Mouse (Mus musculus): Measurements from ENCODE around the gene Dync1i2. TPM values are rescaled to one million over a fixed set of nuclear protein-coding genes. Genes with fewer than 3 reads are reported as not detected.

The Dync1i2 gene
- total and polyA plus RNA-seq, 2 experiments from 2014 or later, result 108 to 164 TPM

DNA sequence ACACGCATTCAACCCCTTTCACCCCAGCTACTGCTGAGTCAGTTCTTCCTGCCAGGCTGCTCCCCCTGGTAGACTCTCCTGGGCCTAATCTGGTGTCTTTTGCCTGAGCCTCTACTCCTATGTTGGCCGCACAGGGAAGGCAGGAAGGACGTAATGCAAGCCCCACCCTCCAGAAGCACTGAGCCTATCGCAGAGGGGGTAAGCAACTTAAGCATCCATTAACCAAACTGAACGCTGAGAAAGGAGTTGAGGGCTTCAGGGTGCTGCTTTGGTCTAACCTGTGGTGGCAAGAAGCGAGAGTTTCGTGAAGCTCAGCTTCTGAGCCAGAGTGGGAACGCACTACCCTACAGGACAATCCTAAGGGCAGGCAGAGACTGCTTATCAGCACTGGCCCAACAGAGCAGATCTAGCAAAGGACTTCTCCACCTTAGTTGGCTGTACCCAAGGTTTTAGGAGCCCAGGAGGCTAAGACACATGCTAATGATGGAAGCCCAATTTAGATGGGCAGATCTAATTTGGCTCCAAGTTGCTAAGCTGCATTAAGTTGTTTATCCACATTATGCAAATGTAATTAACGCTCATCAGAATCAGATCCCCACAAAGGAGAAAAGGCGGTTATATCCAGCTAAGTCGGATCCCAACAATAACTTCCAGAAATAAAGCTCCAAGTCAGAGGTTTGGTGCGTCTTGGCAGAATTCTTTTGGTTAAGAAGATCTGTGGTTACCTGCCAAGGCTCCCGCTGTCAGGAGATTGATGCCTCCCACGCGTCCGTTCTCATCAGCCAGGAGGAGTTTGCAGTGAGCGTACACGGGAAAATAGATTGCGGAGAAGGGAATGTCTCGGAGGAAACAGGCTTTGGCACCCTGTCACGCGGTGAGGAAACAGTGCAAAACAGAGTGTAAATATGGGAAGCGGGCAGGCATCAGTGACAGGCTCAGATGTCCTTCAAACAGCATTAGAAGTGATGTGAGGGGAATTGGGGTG is 67.6 kb downstream of the Dync1i2 start:
- no peaks in the 10 kb centered on the region for H3K9me3 ChIP-seq (ENCODE audit: low read length)
- H3K27me3 ChIP-seq (ENCODE audit: insufficient read depth, low read length), result no peaks in the 10 kb centered on the region
- no peaks in the 10 kb centered on the region for H3K4me1 ChIP-seq (ENCODE audit: insufficient read depth, low read length)
- TF ChIP-seq CTCF (IDR thresholded peaks at IDR 0.05; ENCODE audit: low read depth), result no peak
- H3K9ac ChIP-seq (replicated peaks; ENCODE audit: low read length), result no peak overlapping the region
- H3K4me2 ChIP-seq (ENCODE audit: low read depth, low read length), result no peak overlapping the region
- peaks cover 14% of the 10 kb centered on the region for H3K36me3 ChIP-seq (ENCODE audit: insufficient read depth, low read length)
- no peak overlapping the region for H3K4me3 ChIP-seq (ENCODE audit: low read length)
- ATAC-seq, result no peak
- DNase-seq (ENCODE audit: low spot score), result peak; percentile 34
- 46% methylated on average over 23 of the region's 23 CpGs for WGBS
- peak overlapping the region; percentile 62; the same call in 1 of the 2 replicates for H3K27ac ChIP-seq

DNA sequence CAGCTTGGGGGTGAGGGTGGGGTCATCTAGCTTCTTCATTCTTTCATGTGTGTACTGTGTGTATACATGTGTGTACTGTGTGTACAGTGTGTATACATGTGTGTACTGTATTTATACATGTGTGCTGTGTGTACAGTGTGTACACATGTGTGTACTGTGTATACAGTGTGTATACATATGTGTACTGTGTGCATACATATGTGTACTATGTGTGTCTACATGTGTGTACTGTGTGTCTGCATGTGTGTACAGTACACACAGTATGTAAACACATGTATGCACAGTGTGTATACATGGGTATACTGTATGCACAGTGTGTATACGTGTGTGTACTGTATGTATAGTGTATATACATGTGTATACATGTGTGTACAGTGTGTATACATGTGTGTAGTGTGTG is 70.5 kb downstream of the Dync1i2 start:
- 89% methylated on average over 1 of the region's 1 CpGs for whole genome bisulfite sequencing
- no peaks in the 10 kb centered on the region for H3K9me3 ChIP-seq (ENCODE audit: low read length)
- no peak overlapping the region for H3K9ac ChIP-seq (replicated peaks; ENCODE audit: low read length)
- ATAC-seq (peak; percentile 27; the same call in 1 of the 2 replicates), DNase-seq (ENCODE audit: low spot score) (no peak)
- H3K4me3 ChIP-seq (ENCODE audit: low read length), result no peak overlapping the region
- no peaks in the 10 kb centered on the region for H3K27me3 ChIP-seq (ENCODE audit: insufficient read depth, low read length)
- no peaks in the 10 kb centered on the region for H3K4me1 ChIP-seq (ENCODE audit: insufficient read depth, low read length)
- no peak overlapping the region for H3K4me2 ChIP-seq (ENCODE audit: low read depth, low read length)
- TF ChIP-seq CTCF (IDR thresholded peaks at IDR 0.05; ENCODE audit: low read depth), result no peak
- peaks cover 14% of the 10 kb centered on the region for H3K36me3 ChIP-seq (ENCODE audit: insufficient read depth, low read length)
- no peak overlapping the region for H3K27ac ChIP-seq

DNA sequence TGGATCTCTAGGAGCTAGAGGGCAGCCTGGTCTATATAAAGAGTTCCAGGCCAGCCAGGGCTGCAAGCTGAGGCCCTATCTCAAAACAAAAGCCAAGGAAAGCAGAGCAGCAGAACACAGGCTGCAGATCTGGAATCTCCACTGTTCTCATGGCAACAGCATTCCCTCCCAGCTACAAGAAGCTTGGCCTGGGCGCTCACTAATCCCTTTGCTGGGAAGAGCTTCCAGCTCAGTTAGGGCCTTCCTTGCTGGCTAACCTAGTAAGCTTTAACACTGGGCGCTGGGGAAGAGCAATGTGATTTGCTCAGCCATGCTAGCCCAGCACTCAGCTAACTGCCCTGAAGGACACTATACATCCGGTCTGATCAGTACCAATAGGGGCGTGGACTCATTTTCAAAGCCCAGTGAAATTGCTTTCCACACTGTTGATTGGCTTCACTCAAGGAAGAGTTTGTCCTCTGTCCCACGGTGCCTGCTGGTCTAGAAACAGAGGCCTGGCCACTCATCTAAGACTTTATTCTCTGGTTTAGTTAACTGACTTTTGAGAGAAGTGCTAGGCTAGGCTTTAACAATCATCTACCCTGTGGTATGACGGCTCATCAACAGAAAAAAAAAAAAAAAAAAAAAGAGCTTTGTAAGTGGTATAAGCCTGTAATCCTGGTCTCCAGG is 78.7 kb downstream of the Dync1i2 start:
- ATAC-seq (peak; percentile 79), DNase-seq (ENCODE audit: low spot score) (peak; percentile 71)
- H3K4me1 ChIP-seq (ENCODE audit: insufficient read depth, low read length), result no peaks in the 10 kb centered on the region
- H3K27ac ChIP-seq, result peak overlapping the region; percentile 54
- H3K4me2 ChIP-seq (ENCODE audit: low read depth, low read length), result no peak overlapping the region
- no peak overlapping the region for H3K9ac ChIP-seq (replicated peaks; ENCODE audit: low read length)
- no peak for TF ChIP-seq CTCF (IDR thresholded peaks at IDR 0.05; ENCODE audit: low read depth)
- 54% methylated on average over 6 of the region's 6 CpGs for WGBS
- H3K27me3 ChIP-seq (ENCODE audit: insufficient read depth, low read length), result no peaks in the 10 kb centered on the region
- no peak overlapping the region for H3K4me3 ChIP-seq (ENCODE audit: low read length)
- H3K36me3 ChIP-seq (ENCODE audit: insufficient read depth, low read length), result 0 out of 2 replicates have a peak, but pooled peaks cover 3% of the 10 kb centered on the region
- H3K9me3 ChIP-seq (ENCODE audit: low read length), result no peaks in the 10 kb centered on the region

DNA sequence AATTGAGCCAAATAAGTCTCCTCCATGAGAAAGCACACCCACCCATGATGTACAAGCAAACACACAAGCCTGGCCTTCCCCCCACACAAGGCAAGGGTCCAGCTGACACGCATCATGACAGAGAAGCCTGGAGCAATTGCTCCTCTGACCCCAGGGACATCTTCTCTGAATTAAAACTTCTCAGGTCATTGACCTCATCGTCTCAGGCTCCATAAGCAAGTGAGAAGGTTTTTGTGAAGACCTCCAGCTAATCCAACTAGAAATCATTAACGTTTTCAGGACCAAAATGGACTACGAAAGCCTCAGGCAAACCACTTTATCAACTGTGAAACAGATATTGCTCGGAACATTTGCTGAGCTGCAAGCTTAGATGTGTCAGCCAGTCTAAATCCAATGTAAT is 80.1 kb downstream of the Dync1i2 start:
- TF ChIP-seq CTCF (IDR thresholded peaks at IDR 0.05; ENCODE audit: low read depth), result no peak
- 54% methylated on average over 5 of the region's 5 CpGs for WGBS

DNA sequence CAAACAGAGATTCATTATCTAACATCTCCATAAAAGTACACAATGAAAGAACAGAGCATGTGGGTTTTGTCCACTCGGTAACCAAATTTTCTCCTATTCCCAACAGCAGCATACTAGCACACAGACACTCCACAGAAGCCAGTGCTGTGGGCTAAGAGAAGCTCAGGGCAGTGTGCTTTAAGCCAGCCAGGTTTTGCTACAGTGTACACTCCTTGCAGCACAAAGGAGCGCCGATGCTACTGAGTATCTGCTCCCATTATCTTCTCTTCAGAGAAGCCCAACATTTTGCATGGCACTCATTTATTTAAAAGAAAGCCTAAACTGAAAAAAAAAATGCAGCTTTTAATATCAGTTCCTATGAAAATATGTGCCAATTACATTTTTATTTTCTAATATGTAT is 82.5 kb downstream of the Dync1i2 start:
- Histone ChIP-seq H3K9ac (replicated peaks; ENCODE audit: low read length) (no peak overlapping the region), H3K27ac (no peak overlapping the region), H3K36me3 (ENCODE audit: insufficient read depth, low read length) (peaks cover 8% of the 10 kb centered on the region; the same call in 1 of the 2 replicates), H3K27me3 (ENCODE audit: insufficient read depth, low read length) (no peaks in the 10 kb centered on the region), H3K9me3 (ENCODE audit: low read length) (no peaks in the 10 kb centered on the region), H3K4me3 (ENCODE audit: low read length) (no peak overlapping the region), H3K4me2 (ENCODE audit: low read depth, low read length) (no peak overlapping the region), H3K4me1 (ENCODE audit: insufficient read depth, low read length) (no peaks in the 10 kb centered on the region)
- ATAC-seq, result no peak
- DNase-seq (ENCODE audit: low spot score), result no peak
- no peak for TF ChIP-seq CTCF (IDR thresholded peaks at IDR 0.05; ENCODE audit: low read depth)
- WGBS, result 61% methylated on average over 3 of the region's 3 CpGs

More for the DNA sequence above, 80.1 kb downstream of the Dync1i2 start:
- DNase-seq (ENCODE audit: low spot score) (no peak), ATAC-seq (no peak)
- Histone ChIP-seq H3K4me3 (ENCODE audit: low read length) (no peak overlapping the region), H3K4me1 (ENCODE audit: insufficient read depth, low read length) (no peaks in the 10 kb centered on the region), H3K4me2 (ENCODE audit: low read depth, low read length) (no peak overlapping the region), H3K27ac (no peak overlapping the region), H3K9ac (replicated peaks; ENCODE audit: low read length) (no peak overlapping the region), H3K36me3 (ENCODE audit: insufficient read depth, low read length) (peaks cover 8% of the 10 kb centered on the region; the same call in 1 of the 2 replicates), H3K27me3 (ENCODE audit: insufficient read depth, low read length) (no peaks in the 10 kb centered on the region), H3K9me3 (ENCODE audit: low read length) (no peaks in the 10 kb centered on the region)

DNA sequence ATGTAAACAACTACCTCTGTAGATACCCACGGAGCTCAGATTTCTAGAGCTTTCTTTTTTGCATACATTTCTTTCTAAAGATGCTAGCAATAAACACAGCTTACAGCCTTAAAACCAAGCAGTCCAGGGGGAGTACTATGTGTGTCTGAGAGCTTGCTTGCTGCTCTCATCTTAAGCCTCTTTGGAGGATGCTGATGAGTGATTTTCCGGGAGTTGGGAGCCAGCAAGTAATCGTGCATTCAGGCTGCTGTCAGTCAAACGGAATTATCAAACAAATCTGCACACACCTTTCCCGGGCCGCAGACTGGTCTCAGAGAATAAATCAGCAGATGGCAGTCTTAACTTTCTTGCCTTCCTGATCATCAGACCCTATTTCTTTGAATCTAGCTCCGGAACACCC is 83.0 kb downstream of the Dync1i2 start:
- TF ChIP-seq CTCF (IDR thresholded peaks at IDR 0.05; ENCODE audit: low read depth), result no peak
- peaks cover 8% of the 10 kb centered on the region; the same call in 1 of the 2 replicates for H3K36me3 ChIP-seq (ENCODE audit: insufficient read depth, low read length)
- no peak overlapping the region for H3K27ac ChIP-seq
- no peak for ATAC-seq
- DNase-seq (ENCODE audit: low spot score), result no peak
- no peak overlapping the region for H3K4me3 ChIP-seq (ENCODE audit: low read length)
- H3K4me1 ChIP-seq (ENCODE audit: insufficient read depth, low read length), result no peaks in the 10 kb centered on the region
- H3K27me3 ChIP-seq (ENCODE audit: insufficient read depth, low read length), result no peaks in the 10 kb centered on the region
- no peaks in the 10 kb centered on the region for H3K9me3 ChIP-seq (ENCODE audit: low read length)
- H3K9ac ChIP-seq (replicated peaks; ENCODE audit: low read length), result no peak overlapping the region
- no peak overlapping the region for H3K4me2 ChIP-seq (ENCODE audit: low read depth, low read length)
- WGBS, result 30% methylated on average over 7 of the region's 7 CpGs

Measured in hindbrain, postnatal 0 days (tissue).